ENCODE assay signal across 8 mouse cellular contexts in the genomic region with DNA sequence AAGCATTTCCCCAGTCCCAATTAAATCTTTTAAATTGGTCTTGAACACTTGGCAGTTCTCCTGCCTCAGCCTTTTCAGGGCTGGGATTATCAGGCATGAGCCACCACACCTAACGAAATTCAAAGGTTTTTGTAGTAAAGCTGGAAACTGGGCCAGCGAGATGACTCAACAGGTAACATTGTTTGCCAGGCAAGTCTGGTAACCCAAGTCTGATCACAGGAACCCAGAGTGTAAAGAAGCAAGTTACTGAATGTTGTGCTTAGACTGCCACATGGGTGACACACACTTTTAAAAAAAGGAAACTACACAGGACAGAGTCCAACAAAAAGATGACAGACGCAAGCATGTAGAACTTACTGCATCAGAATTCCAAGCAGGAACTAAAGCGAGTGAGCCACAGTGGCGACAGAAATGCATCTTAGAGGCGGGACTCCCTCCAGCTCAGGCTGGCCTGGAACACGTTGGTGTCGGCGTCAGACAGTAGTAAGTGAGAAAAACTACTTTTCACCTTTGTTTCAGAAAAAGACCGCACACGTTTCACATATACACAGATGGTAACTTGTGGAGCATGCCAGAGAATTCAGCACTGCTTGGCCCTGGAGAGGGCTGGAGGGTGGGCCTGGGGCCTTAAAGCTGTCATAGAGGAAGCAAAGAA. TPM values are rescaled to one million over a fixed set of nuclear protein-coding genes. Genes with fewer than 3 reads are reported as not detected.
DNase-seq lines count a peak whose midpoint lies in the region; ATAC-seq and TF ChIP-seq lines count a peak whose summit lies in the region.

No protein-coding gene starts in this region.

- peaks cover 28% of the 10 kb centered on the region for H3K36me3 ChIP-seq in forebrain, embryonic 10.5 days (replicated peaks)
- H3K36me3 ChIP-seq in forebrain, embryonic 16.5 days (ENCODE audit: control insufficient read depth, insufficient read depth): peaks cover 4% of the 10 kb centered on the region
- H3K36me3 ChIP-seq in lung, postnatal 0 days (ENCODE audit: insufficient read depth, low read length): peaks cover 6% of the 10 kb centered on the region
- H3K36me3 ChIP-seq in intestine, postnatal 0 days (ENCODE audit: control insufficient read depth, insufficient read depth): peaks cover 22% of the 10 kb centered on the region
- peaks cover 22% of the 10 kb centered on the region for H3K36me3 ChIP-seq in stomach, embryonic 14.5 days (ENCODE audit: control insufficient read depth, insufficient read depth, low read length)

- H3K4me2 ChIP-seq in forebrain, embryonic 16.5 days (ENCODE audit: low read length): no peak overlapping the region
- H3K4me2 ChIP-seq in lung, postnatal 0 days (replicated peaks; ENCODE audit: low read depth, low read length): no peak overlapping the region
- peak overlapping the region; percentile 88 for H3K4me2 ChIP-seq in intestine, postnatal 0 days (replicated peaks; ENCODE audit: low read depth)
- H3K4me2 ChIP-seq in stomach, embryonic 14.5 days (replicated peaks; ENCODE audit: low read depth, low read length): peak overlapping the region; percentile 48; the same call in 1 of the 2 replicates

- H3K27ac ChIP-seq in forebrain, embryonic 10.5 days: peak overlapping the region; percentile 96
- H3K27ac ChIP-seq in forebrain, embryonic 16.5 days (ENCODE audit: low read length): no peak overlapping the region
- H3K27ac ChIP-seq in lung, postnatal 0 days (ENCODE audit: low read length): peak overlapping the region; percentile 20; the same call in 1 of the 2 replicates
- H3K27ac ChIP-seq in intestine, postnatal 0 days (ENCODE audit: low read depth, low read length): peak overlapping the region; percentile 6; the same call in 1 of the 2 replicates
- no peak overlapping the region for H3K27ac ChIP-seq in stomach, embryonic 14.5 days (ENCODE audit: low read length)

- peak overlapping the region; percentile 95; the same call in 1 of the 2 replicates for H3K4me3 ChIP-seq in forebrain, embryonic 10.5 days
- H3K4me3 ChIP-seq in forebrain, embryonic 16.5 days (replicated peaks; ENCODE audit: low read length): no peak overlapping the region
- H3K4me3 ChIP-seq in lung, postnatal 0 days (ENCODE audit: low read depth, low read length): no peak overlapping the region
- H3K4me3 ChIP-seq in intestine, postnatal 0 days (ENCODE audit: low read depth, low read length): no peak overlapping the region
- no peak overlapping the region for H3K4me3 ChIP-seq in stomach, embryonic 14.5 days (ENCODE audit: low read depth, low read length)

- no peak for TF ChIP-seq EP300 in lung, postnatal 0 days (IDR thresholded peaks at IDR 0.05)

- no peaks in the 10 kb centered on the region for H3K9me3 ChIP-seq in forebrain, embryonic 10.5 days
- no peaks in the 10 kb centered on the region for H3K9me3 ChIP-seq in forebrain, embryonic 16.5 days (ENCODE audit: control insufficient read depth, low read length)
- no peaks in the 10 kb centered on the region for H3K9me3 ChIP-seq in lung, postnatal 0 days (ENCODE audit: low read length)
- no peaks in the 10 kb centered on the region for H3K9me3 ChIP-seq in intestine, postnatal 0 days (ENCODE audit: control insufficient read depth)
- H3K9me3 ChIP-seq in stomach, embryonic 14.5 days (ENCODE audit: control insufficient read depth, low read depth, low read length): no peaks in the 10 kb centered on the region

- H3K4me1 ChIP-seq in forebrain, embryonic 10.5 days: peaks cover 28% of the 10 kb centered on the region
- H3K4me1 ChIP-seq in forebrain, embryonic 16.5 days (replicated peaks; ENCODE audit: control insufficient read depth, insufficient read depth, low read length): peaks cover 19% of the 10 kb centered on the region
- peaks cover 7% of the 10 kb centered on the region; the same call in 1 of the 2 replicates for H3K4me1 ChIP-seq in lung, postnatal 0 days (ENCODE audit: insufficient read depth, low read depth, low read length)
- H3K4me1 ChIP-seq in intestine, postnatal 0 days (replicated peaks; ENCODE audit: control insufficient read depth, insufficient read depth, low read length): no peaks in the 10 kb centered on the region
- H3K4me1 ChIP-seq in stomach, embryonic 14.5 days (ENCODE audit: control insufficient read depth, insufficient read depth, low read length): peaks cover 13% of the 10 kb centered on the region; the same call in 1 of the 2 replicates

- H3K27me3 ChIP-seq in forebrain, embryonic 10.5 days (ENCODE audit: poor library complexity, severe bottlenecking): no peaks in the 10 kb centered on the region
- H3K27me3 ChIP-seq in forebrain, embryonic 16.5 days (replicated peaks; ENCODE audit: control insufficient read depth, insufficient read depth, low read length): no peaks in the 10 kb centered on the region
- H3K27me3 ChIP-seq in lung, postnatal 0 days (replicated peaks; ENCODE audit: insufficient read depth, low read length): no peaks in the 10 kb centered on the region
- H3K27me3 ChIP-seq in intestine, postnatal 0 days (replicated peaks; ENCODE audit: control insufficient read depth, insufficient read depth, low read length): no peaks in the 10 kb centered on the region
- H3K27me3 ChIP-seq in stomach, embryonic 14.5 days (ENCODE audit: control insufficient read depth, insufficient read depth, low read length): no peaks in the 10 kb centered on the region

- no peak for ATAC-seq in forebrain, embryonic 16.5 days
- no peak for ATAC-seq in lung, postnatal 0 days
- ATAC-seq in intestine, postnatal 0 days: no peak
- no peak for ATAC-seq in stomach, embryonic 14.5 days (ENCODE audit: insufficient number of reproducible peaks, insufficient read depth, low FRiP score, low read depth)

- TF ChIP-seq CTCF in lung, postnatal 0 days (IDR thresholded peaks at IDR 0.05): no peak
- TF ChIP-seq CTCF in intestine, postnatal 0 days (IDR thresholded peaks at IDR 0.05; ENCODE audit: low read depth): no peak

- DNase-seq in forebrain, embryonic 10.5 days (ENCODE audit: extremely low spot score, low spot score): no peak
- DNase-seq in lung, postnatal 0 days (ENCODE audit: low spot score): peak; percentile 20
- no peak for DNase-seq in lung, postnatal 4 days
- no peak for DNase-seq in right cerebral cortex, postnatal 25 days
- DNase-seq in cerebellum, postnatal 4 days (ENCODE audit: low spot score in 2 of 2): no peak

- WGBS in forebrain, embryonic 10.5 days: 90% methylated on average over 11 of the region's 11 CpGs
- WGBS in forebrain, embryonic 16.5 days: 70% methylated on average over 11 of the region's 11 CpGs
- 74% methylated on average over 11 of the region's 11 CpGs for WGBS in lung, postnatal 0 days
- 77% methylated on average over 11 of the region's 11 CpGs for WGBS in intestine, postnatal 0 days
- WGBS in stomach, embryonic 14.5 days: 79% methylated on average over 11 of the region's 11 CpGs

- H3K9ac ChIP-seq in forebrain, embryonic 16.5 days (replicated peaks; ENCODE audit: low read depth, low read length): no peak overlapping the region
- H3K9ac ChIP-seq in lung, postnatal 0 days (replicated peaks; ENCODE audit: low read depth): no peak overlapping the region
- 0 out of 2 replicates have a peak overlapping the region, but pooled peaks have one; percentile 97 for H3K9ac ChIP-seq in intestine, postnatal 0 days (ENCODE audit: low read depth, low read length)
- H3K9ac ChIP-seq in stomach, embryonic 14.5 days (replicated peaks; ENCODE audit: low read depth, low read length): no peak overlapping the region

RNA-seq across cellular contexts. Expression of a gene that starts 1.0 kb away (rescaled TPM):
- 271 and 281 TPM in 2 replicates for polyA plus RNA-seq in forebrain, embryonic 10.5 days (2016; fragmentation: Nextera tagmentation; extraction: Ambion mirVana)
- polyA plus RNA-seq in forebrain, embryonic 16.5 days (2015; fragmentation: Nextera tagmentation; extraction: Ambion mirVana): 189 and 202 TPM in 2 replicates
- 119 and 136 TPM in 2 replicates for polyA plus RNA-seq in lung, postnatal 0 days (2015; fragmentation: Nextera tagmentation; extraction: Ambion mirVana)
- polyA plus RNA-seq in intestine, postnatal 0 days (2015; fragmentation: Nextera tagmentation; extraction: Ambion mirVana): 132 and 142 TPM in 2 replicates
- polyA plus RNA-seq in stomach, embryonic 14.5 days (2014; fragmentation: Nextera tagmentation; extraction: Ambion mirVana): 134 and 138 TPM in 2 replicates

RNA-seq across cellular contexts. Expression of a gene that starts 51.2 kb away (rescaled TPM):
- polyA plus RNA-seq in forebrain, embryonic 10.5 days (2016; fragmentation: Nextera tagmentation; extraction: Ambion mirVana): 23.9 and 26.2 TPM in 2 replicates
- 72.3 and 73.3 TPM in 2 replicates for polyA plus RNA-seq in forebrain, embryonic 16.5 days (2015; fragmentation: Nextera tagmentation; extraction: Ambion mirVana)
- 35.3 and 36.1 TPM in 2 replicates for polyA plus RNA-seq in lung, postnatal 0 days (2015; fragmentation: Nextera tagmentation; extraction: Ambion mirVana)
- polyA plus RNA-seq in intestine, postnatal 0 days (2015; fragmentation: Nextera tagmentation; extraction: Ambion mirVana): 22.9 and 26.4 TPM in 2 replicates
- polyA plus RNA-seq in stomach, embryonic 14.5 days (2014; fragmentation: Nextera tagmentation; extraction: Ambion mirVana): 37.1 and 38.2 TPM in 2 replicates

RNA-seq across cellular contexts. Expression of a gene that starts 55.4 kb away (rescaled TPM):
- polyA plus RNA-seq in forebrain, embryonic 10.5 days (2016; fragmentation: Nextera tagmentation; extraction: Ambion mirVana): 10.7 and 11.2 TPM in 2 replicates
- polyA plus RNA-seq in forebrain, embryonic 16.5 days (2015; fragmentation: Nextera tagmentation; extraction: Ambion mirVana): 3.0 and 3.2 TPM in 2 replicates
- polyA plus RNA-seq in lung, postnatal 0 days (2015; fragmentation: Nextera tagmentation; extraction: Ambion mirVana): 83.7 and 85.3 TPM in 2 replicates
- 19.8 and 23.5 TPM in 2 replicates for polyA plus RNA-seq in intestine, postnatal 0 days (2015; fragmentation: Nextera tagmentation; extraction: Ambion mirVana)
- 64.0 and 70.9 TPM in 2 replicates for polyA plus RNA-seq in stomach, embryonic 14.5 days (2014; fragmentation: Nextera tagmentation; extraction: Ambion mirVana)

Comparison
In these comparisons a context has a peak if more than half of its experiments do, and no peak if none do; other contexts are left out.
1. H3K27ac ChIP-seq: peak in forebrain, embryonic 10.5 days (single experiment), lung, postnatal 0 days (single experiment) and intestine, postnatal 0 days (single experiment); none in forebrain, embryonic 16.5 days (single experiment) and stomach, embryonic 14.5 days (single experiment).
2. H3K4me2 ChIP-seq: peak in intestine, postnatal 0 days (single experiment) and stomach, embryonic 14.5 days (single experiment); none in forebrain, embryonic 16.5 days (single experiment) and lung, postnatal 0 days (single experiment).